Mouse (Mus musculus): ENCODE results near the gene Fam181b. TPM values are rescaled to one million over a fixed set of nuclear protein-coding genes. Genes with fewer than 3 reads are reported as not detected.

Gene Fam181b
- polyA plus RNA-seq, 1 experiment from 2014 or later, result 2.6 TPM

Other genes starting within 250 kb of the Fam181b start
- 11.0 and 12.0 TPM in 2 replicates for gene Ddias, start 205.6 kb upstream of the Fam181b start, polyA plus RNA-seq (2015; fragmentation: Nextera tagmentation; extraction: Ambion mirVana)
- gene Prcp, start 205.4 kb upstream of the Fam181b start, polyA plus RNA-seq (2015; fragmentation: Nextera tagmentation; extraction: Ambion mirVana), result 16.8 and 18.9 TPM in 2 replicates

Measured in thymus, postnatal 0 days (tissue).